Mouse (Mus musculus): Measurements from ENCODE around the gene Tex14.

GRCm38 (mm10) chr11:87523967-87524366 is 119.1 kb downstream of the Tex14 start:
- TF ChIP-seq POLR2A (IDR thresholded peaks at IDR 0.05; ENCODE audit: borderline replicate concordance, extremely low read depth, insufficient read depth, insufficient read length, poor library complexity, severe bottlenecking), result no peak
- TF ChIP-seq CTCF (IDR thresholded peaks at IDR 0.05; ENCODE audit: borderline replicate concordance, extremely low read depth, insufficient read depth, insufficient read length), result no peak
